Mouse (Mus musculus) CH12.LX (cell line): ENCODE measurements around the gene Catsper3. TPM values are rescaled to one million over a fixed set of nuclear protein-coding genes. Genes with fewer than 3 reads are reported as not detected.

Source experiments
- DNase-seq: peaks from one replicate; pipeline ENCODE4 v3.0.0-alpha.2; 2013; ENCODE audit errors: extremely low read depth
- H3K27ac ChIP-seq: 2 replicates; pipeline ENCODE4 v1.5.1; 2012; ENCODE audit warnings: low read depth, mild to moderate bottlenecking, control low read depth, moderate library complexity; ENCODE audit not compliant: insufficient read depth
- H3K27me3 ChIP-seq: replicated peaks from 2 replicates; pipeline ENCODE3; 2012; ENCODE audit warnings: inconsistent platforms
- H3K36me3 ChIP-seq, 2 experiments: replicated peaks in 1 of 2; 2 replicates each; pipeline versions ENCODE3 to v1.6.1; 2012; ENCODE audit warnings: inconsistent platforms in 1 of 2, low read length in 1 of 2, mild to moderate bottlenecking in 1 of 2, mixed read lengths in 1 of 2, moderate library complexity in 1 of 2; ENCODE audit not compliant: control insufficient read depth in 1 of 2, insufficient read depth in 1 of 2
- H3K4me1 ChIP-seq, 2 experiments: 2 replicates each; pipeline ENCODE4 v1.6.1; 2012; ENCODE audit warnings: inconsistent platforms in 1 of 2, moderate library complexity in 1 of 2; ENCODE audit not compliant: insufficient read depth in 2 of 2, control insufficient read depth in 1 of 2
- H3K4me2 ChIP-seq: 2 replicates; pipeline ENCODE4 v1.6.1; 2012; ENCODE audit warnings: low read depth, mild to moderate bottlenecking, control low read depth; ENCODE audit not compliant: poor library complexity, insufficient read depth, severe bottlenecking
- H3K4me3 ChIP-seq, 3 experiments: fragments of 150-350 bp in 1 of 3; sonication (generic) in 1 of 3; replicated peaks in 1 of 3; 2 replicates each; pipeline versions ENCODE3 to v1.5.1; 2011 to 2012; ENCODE audit warnings: low read depth in 2 of 3, low read length in 2 of 3, mild to moderate bottlenecking in 2 of 3, moderate library complexity in 2 of 3, control low read depth in 1 of 3, improper control_type of control experiment in 1 of 3, inconsistent platforms in 1 of 3, mixed read lengths in 1 of 3; ENCODE audit not compliant: poor library complexity in 1 of 3
- H3K79me2 ChIP-seq: replicated peaks from 2 replicates; pipeline ENCODE4 v1.6.1; 2012; ENCODE audit warnings: mild to moderate bottlenecking, moderate library complexity; ENCODE audit not compliant: control insufficient read depth, poor library complexity, insufficient read depth, severe bottlenecking; ENCODE audit errors: extremely low read depth
- H3K9ac ChIP-seq: 2 replicates; pipeline ENCODE4 v1.6.1; 2012; ENCODE audit warnings: low read depth, mild to moderate bottlenecking, control low read depth, moderate library complexity; ENCODE audit not compliant: insufficient read depth
- H3K9me3 ChIP-seq: replicated peaks from 2 replicates; pipeline ENCODE3; 2012; ENCODE audit warnings: low read length, inconsistent platforms, mixed read lengths
- CHD1 ChIP-seq: IDR thresholded peaks from 2 replicates; pipeline ENCODE4 v1.6.1; 2012; ENCODE audit warnings: low read depth, low read length, improper control_type of control experiment, inconsistent platforms
- E2F4 ChIP-seq: IDR thresholded peaks from 2 replicates; pipeline ENCODE4 v1.6.1; 2011; ENCODE audit warnings: low read depth, low read length, improper control_type of control experiment; ENCODE audit not compliant: insufficient replicate concordance
- ELF1 ChIP-seq: IDR thresholded peaks from 2 replicates; pipeline ENCODE4 v1.6.1; 2014; ENCODE audit warnings: low read depth, mild to moderate bottlenecking, inconsistent platforms, low read length, improper control_type of control experiment
- HCFC1 ChIP-seq: IDR thresholded peaks from 2 replicates; pipeline ENCODE4 v1.6.1; 2012; ENCODE audit warnings: low read depth, mild to moderate bottlenecking, inconsistent platforms, low read length, improper control_type of control experiment
- IRF4 ChIP-seq: IDR thresholded peaks from 2 replicates; pipeline ENCODE4 v1.6.1; 2014; ENCODE audit warnings: low read depth, mild to moderate bottlenecking, inconsistent platforms, low read length, improper control_type of control experiment
- MAFK ChIP-seq: IDR thresholded peaks from 2 replicates; pipeline ENCODE4 v1.6.1; 2011; ENCODE audit warnings: low read length, improper control_type of control experiment; ENCODE audit not compliant: insufficient replicate concordance
- MAZ ChIP-seq: IDR thresholded peaks from 2 replicates; pipeline ENCODE4 v1.6.1; 2012; ENCODE audit warnings: low read depth, mild to moderate bottlenecking, inconsistent platforms, low read length, improper control_type of control experiment, moderate library complexity
- MEF2A ChIP-seq: IDR thresholded peaks from 2 replicates; pipeline ENCODE4 v1.6.1; 2014; ENCODE audit warnings: low read depth, mild to moderate bottlenecking, inconsistent platforms, low read length, improper control_type of control experiment, borderline replicate concordance
- MXI1 ChIP-seq: IDR thresholded peaks from 2 replicates; pipeline ENCODE4 v1.6.1; 2011; ENCODE audit warnings: mild to moderate bottlenecking, low read depth, low read length, improper control_type of control experiment
- MYC ChIP-seq: IDR thresholded peaks from 2 replicates; pipeline ENCODE4 v1.6.1; 2011; ENCODE audit warnings: low read depth, mild to moderate bottlenecking, improper control_type of control experiment, low read length
- NELFE ChIP-seq: IDR thresholded peaks from 2 replicates; pipeline ENCODE4 v1.6.1; 2011; ENCODE audit warnings: low read depth, low read length, improper control_type of control experiment
- NRF1 ChIP-seq: IDR thresholded peaks from 2 replicates; pipeline ENCODE4 v1.6.1; 2014; ENCODE audit warnings: low read depth, mild to moderate bottlenecking, inconsistent platforms, low read length, improper control_type of control experiment, moderate library complexity
- POLR2AphosphoS2 ChIP-seq: IDR thresholded peaks from 2 replicates; pipeline ENCODE4 v1.6.1; 2011; ENCODE audit warnings: low read depth, low read length, improper control_type of control experiment
- SIN3A ChIP-seq: IDR thresholded peaks from 2 replicates; pipeline ENCODE4 v1.6.1; 2012; ENCODE audit warnings: low read length, improper control_type of control experiment, inconsistent platforms
- SMC3 ChIP-seq: IDR thresholded peaks from 2 replicates; pipeline ENCODE4 v1.6.1; 2011; ENCODE audit warnings: low read depth, low read length, improper control_type of control experiment
- TCF12 ChIP-seq: IDR thresholded peaks from 2 replicates; pipeline ENCODE4 v1.6.1; 2014; ENCODE audit warnings: low read depth, mild to moderate bottlenecking, inconsistent platforms, low read length, improper control_type of control experiment
- UBTF ChIP-seq: IDR thresholded peaks from 2 replicates; pipeline ENCODE4 v1.6.1; 2012; ENCODE audit warnings: low read depth, mild to moderate bottlenecking, inconsistent platforms, low read length, improper control_type of control experiment, moderate library complexity
- USF1 ChIP-seq: IDR thresholded peaks from 2 replicates; pipeline ENCODE4 v1.6.1; 2014; ENCODE audit warnings: low read depth, mild to moderate bottlenecking, inconsistent platforms, low read length, improper control_type of control experiment
- ZC3H11A ChIP-seq: IDR thresholded peaks from 2 replicates; pipeline ENCODE4 v1.6.1; 2012; ENCODE audit warnings: low read depth, mild to moderate bottlenecking, inconsistent platforms, low read length, improper control_type of control experiment
- ZKSCAN1 ChIP-seq: IDR thresholded peaks from 2 replicates; pipeline ENCODE4 v1.6.1; 2012; ENCODE audit warnings: low read depth, inconsistent platforms, low read length, improper control_type of control experiment, borderline replicate concordance
- ZNF384 ChIP-seq: IDR thresholded peaks from 2 replicates; pipeline ENCODE4 v1.6.1; 2012; ENCODE audit warnings: low read depth, low read length, improper control_type of control experiment, inconsistent platforms
- dilution Hi-C: fragments of 300-500 bp; cut with MboI; formaldehyde crosslinking; loops from 2 replicates; pipeline ENCODE4 v1.14.3; 2020; ENCODE audit warnings: low sequenced_read_pairs; ENCODE audit not compliant: extremely low pct_unique_long_range_greater_than_20kb, extremely low pct_ligation_motif_present
- in situ Hi-C: fragments of 300-500 bp; cut with MboI; formaldehyde crosslinking; loops from 3 replicates; pipeline ENCODE4 v1.14.3; 2019; ENCODE audit warnings: low sequenced_read_pairs, low pct_ligation_motif_present, low pct_unique_long_range_greater_than_20kb, mixed read lengths
- polyA plus RNA-seq: library from polyadenylated mRNA; unstranded; fragments of >175 nt; gene quantifications from 2 replicates; pipeline ENCODE4 v1.2.1, GENCODE M21; 2012; ENCODE audit warnings: low read depth; ENCODE audit not compliant: insufficient read length
- total RNA-seq, 2 experiments: library from RNA; depleted of rRNA; stranded (reverse); fragments of 300-350 nt in 1 of 2; fragments of >200 nt in 1 of 2; gene quantifications; 2 replicates each; pipeline ENCODE4 v1.2.3; 2012 to 2014

Catsper3 gene
- total and polyA plus RNA-seq, 3 experiments, result not detected

- Histone ChIP-seq H3K9ac (no peak overlapping the region), H3K4me1 (no peaks in the 10 kb centered on the region), H3K36me3 (no peaks in the 10 kb centered on the region), H3K27me3 (peaks cover 14% of the 10 kb centered on the region), H3K4me3 (no peak overlapping the region), H3K27ac (no peak overlapping the region), H3K4me2 (no peak overlapping the region), H3K79me2 (no peaks in the 10 kb centered on the region), H3K9me3 (peaks cover 17% of the 10 kb centered on the region)
- TF ChIP-seq ZC3H11A, result no peak
- TF ChIP-seq MEF2A, result no peak
- TF ChIP-seq TCF12, result no peak
- no peak for TF ChIP-seq USF1
- TF ChIP-seq CHD1, result no peak
- no peak for TF ChIP-seq MYC
- no peak for TF ChIP-seq NELFE
- TF ChIP-seq IRF4, result no peak
- TF ChIP-seq ZKSCAN1, result no peak
- no peak for TF ChIP-seq ELF1
- no peak for TF ChIP-seq SMC3
- TF ChIP-seq SIN3A, result no peak
- TF ChIP-seq MAZ, result no peak
- TF ChIP-seq NRF1, result no peak
- TF ChIP-seq MAFK, result no peak
- TF ChIP-seq E2F4, result no peak
- dilution Hi-C loops, result no loop called here
- in situ Hi-C loops, result no loop called here
- DNase-seq, result no peak
Observed at GRCm38 (mm10) chr13:55830081-55830832, 45.9 kb downstream of the Catsper3 start.

GRCm38 (mm10) chr13:55830833-55831721 is 46.7 kb downstream of the Catsper3 start:
- Histone ChIP-seq H3K9ac (no peak overlapping the region), H3K4me2 (no peak overlapping the region), H3K9me3 (peaks cover 17% of the 10 kb centered on the region), H3K4me1 (no peaks in the 10 kb centered on the region), H3K4me3 (no peak overlapping the region), H3K79me2 (no peaks in the 10 kb centered on the region), H3K27ac (no peak overlapping the region), H3K27me3 (peaks cover 14% of the 10 kb centered on the region)
- DNase-seq, result no peak
- dilution Hi-C loops, result no loop called here
- in situ Hi-C loops, result no loop called here
- TF ChIP-seq ZC3H11A (no peak), E2F4 (no peak), ZNF384 (no peak), POLR2AphosphoS2 (no peak), IRF4 (no peak), MAZ (no peak), UBTF (no peak), MXI1 (no peak), HCFC1 (no peak), TCF12 (no peak)
- TF ChIP-seq, all 38 proteins: peak for 0
- H3K36me3 ChIP-seq, result no peaks in the 10 kb centered on the region
